Mouse (Mus musculus) lung, postnatal 36 days (tissue): ENCODE measurements at regions not wholly inside any gene's neighbourhood (a gene's known extent, or its start where the extent isn't known, plus 50 kb on each side); places are given as distances from the start of the nearest gene placed in this dataset.

ENCODE experiments used
- DNase-seq: peaks from one replicate; pipeline ENCODE4 v3.0.0; 2022; ENCODE audit warnings: mixed read lengths

- no peak for DNase-seq
These were observed 256.3 kb upstream of the Mme start for GRCm38 (mm10) chr3:62985033-62985432.

- DNase-seq: peak; percentile 10
These were observed 264.4 kb upstream of the Mme start for GRCm38 (mm10) chr3:62976906-62977305.

GRCm38 (mm10) chr3:62963244-62963643, 278.1 kb upstream of the Mme start:
- peak; percentile 49 for DNase-seq

GRCm38 (mm10) chr3:62962608-62963007, 278.7 kb upstream of the Mme start:
- DNase-seq: peak; percentile 70

- no peak for DNase-seq
These were observed 296.0 kb upstream of the Mme start for GRCm38 (mm10) chr3:62945356-62945755.

- no peak for DNase-seq
These were observed 302.7 kb upstream of the Mme start for GRCm38 (mm10) chr3:62938601-62939000.

- peak; percentile 69 for DNase-seq
These were observed 316.9 kb upstream of the Mme start for GRCm38 (mm10) chr3:62924441-62924840.

- no peak for DNase-seq
These were observed 312.0 kb upstream of the Gpr149 start for GRCm38 (mm10) chr3:62916899-62917298.

- no peak for DNase-seq
These were observed 280.2 kb upstream of the Gpr149 start for GRCm38 (mm10) chr3:62885104-62885503.

- no peak for DNase-seq
These were observed 277.6 kb upstream of the Gpr149 start for GRCm38 (mm10) chr3:62882310-62883073.

- peak; percentile 16 for DNase-seq
These were observed 255.8 kb upstream of the Gpr149 start for GRCm38 (mm10) chr3:62860731-62861130.

GRCm38 (mm10) chr3:62835695-62836476, 230.9 kb upstream of the Gpr149 start:
- no peak for DNase-seq

- no peak for DNase-seq
These were observed 219.0 kb upstream of the Gpr149 start for GRCm38 (mm10) chr3:62823892-62824291.

GRCm38 (mm10) chr3:62801044-62801443, 196.1 kb upstream of the Gpr149 start:
- DNase-seq: peak; percentile 83

GRCm38 (mm10) chr3:62786233-62786632, 181.3 kb upstream of the Gpr149 start:
- DNase-seq: no peak
